Mouse (Mus musculus) 3T3-L1 (cell line): ENCODE measurements at regions not wholly inside any gene's neighbourhood (a gene's known extent, or its start where the extent isn't known, plus 50 kb on each side); places are given as distances from the start of the nearest gene placed in this dataset.
"Not testable (repeated sequence)": the region's sequence is repeated elsewhere in the genome, so short reads cannot be mapped to it uniquely, and the experiment has no call there.

Source experiments
- DNase-seq: peaks from one replicate; pipeline ENCODE4 v3.0.0-alpha.2; 2015; ENCODE audit warnings: low read depth, low spot score

DNA sequence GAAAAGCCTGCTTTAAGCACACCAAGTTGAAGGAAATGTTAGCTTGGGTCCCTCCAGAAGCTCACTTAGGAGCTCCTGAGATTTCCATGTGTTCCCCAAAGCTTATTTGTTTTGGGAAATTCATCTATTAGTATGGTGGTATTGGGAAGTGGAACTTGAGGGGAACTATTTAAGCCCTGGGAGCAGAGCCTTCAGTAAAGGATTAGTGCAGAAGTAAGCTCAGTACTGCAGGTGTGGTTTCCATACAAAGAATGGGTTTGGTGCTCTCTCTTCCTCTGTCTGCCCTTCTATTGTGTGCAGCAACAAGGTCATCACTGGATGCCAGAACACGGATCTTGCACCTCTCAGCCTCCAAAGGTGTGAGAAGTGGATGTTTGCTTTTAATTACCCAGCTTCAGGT lies 57.2 kb downstream of the Foxa2 start:
- no peak for DNase-seq

DNA sequence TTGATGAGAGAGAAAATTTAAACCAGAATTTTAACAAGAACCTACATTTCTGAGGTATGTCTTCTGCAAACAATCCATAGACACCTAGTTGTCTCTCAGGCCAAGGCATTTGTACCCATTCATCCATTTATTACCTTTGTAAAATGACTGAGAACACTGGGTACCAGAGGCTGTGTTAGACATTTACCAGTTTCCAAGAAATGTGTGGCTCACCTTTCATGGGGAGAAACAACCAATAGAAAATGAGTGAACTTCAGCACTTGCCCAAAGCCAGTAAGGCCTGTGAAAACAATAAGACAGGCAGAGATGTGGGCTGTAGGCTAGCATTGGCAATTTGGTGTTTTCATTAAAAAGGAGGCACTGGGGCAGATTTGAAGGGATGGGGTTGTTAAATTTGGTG lies 58.2 kb downstream of the Foxa2 start:
- no peak for DNase-seq

DNA sequence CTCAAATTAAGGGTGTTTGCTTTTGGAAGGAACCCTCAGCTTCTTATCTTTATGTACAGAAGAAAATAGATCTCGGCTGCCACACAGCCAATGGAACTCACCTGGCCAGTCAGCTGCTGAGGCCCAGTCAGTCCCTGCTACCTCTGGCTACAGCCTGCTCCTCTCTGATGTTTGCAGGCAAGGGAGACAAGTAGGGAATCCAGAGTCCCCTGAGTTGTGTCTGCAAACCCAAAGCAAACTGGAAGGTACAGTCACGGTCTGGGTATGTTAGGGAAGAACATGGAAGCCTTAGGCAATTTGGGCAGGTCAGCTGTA lies 61.6 kb downstream of the Foxa2 start:
- no peak for DNase-seq

DNA sequence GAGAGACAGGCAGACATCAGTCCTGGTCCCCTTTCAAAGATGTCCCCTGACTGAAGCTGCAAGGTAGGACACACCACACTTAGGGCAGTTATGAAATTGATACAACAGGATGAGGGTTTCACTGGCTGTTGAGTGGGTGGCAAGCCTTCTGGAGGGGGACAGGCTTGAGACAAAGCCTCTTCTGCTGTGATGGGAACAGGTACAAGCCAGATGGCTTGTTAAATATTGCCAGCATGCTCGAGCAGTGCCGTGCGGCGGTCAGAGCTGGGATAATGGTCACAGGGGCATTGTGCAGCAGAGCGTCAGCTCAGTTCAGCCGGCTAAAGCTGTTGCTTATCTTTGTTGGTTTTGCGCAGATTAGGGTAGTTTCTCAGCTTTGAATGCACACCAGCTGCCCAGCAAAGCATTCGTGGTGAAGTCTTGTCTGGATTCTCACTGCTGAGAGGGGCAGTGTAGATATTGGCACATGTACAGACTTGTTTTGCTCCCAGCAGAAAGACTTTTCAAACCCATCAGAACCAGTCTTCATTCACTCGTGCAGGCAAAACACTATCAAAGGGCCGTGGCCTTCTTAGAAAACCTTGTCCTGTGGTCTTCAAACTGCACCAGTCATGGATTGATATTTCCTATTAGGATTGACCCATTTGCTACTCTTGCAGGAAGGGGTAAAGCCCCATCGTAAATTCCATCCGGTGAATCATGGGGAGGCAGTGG lies 62.1 kb downstream of the Foxa2 start:
- DNase-seq = no peak

DNA sequence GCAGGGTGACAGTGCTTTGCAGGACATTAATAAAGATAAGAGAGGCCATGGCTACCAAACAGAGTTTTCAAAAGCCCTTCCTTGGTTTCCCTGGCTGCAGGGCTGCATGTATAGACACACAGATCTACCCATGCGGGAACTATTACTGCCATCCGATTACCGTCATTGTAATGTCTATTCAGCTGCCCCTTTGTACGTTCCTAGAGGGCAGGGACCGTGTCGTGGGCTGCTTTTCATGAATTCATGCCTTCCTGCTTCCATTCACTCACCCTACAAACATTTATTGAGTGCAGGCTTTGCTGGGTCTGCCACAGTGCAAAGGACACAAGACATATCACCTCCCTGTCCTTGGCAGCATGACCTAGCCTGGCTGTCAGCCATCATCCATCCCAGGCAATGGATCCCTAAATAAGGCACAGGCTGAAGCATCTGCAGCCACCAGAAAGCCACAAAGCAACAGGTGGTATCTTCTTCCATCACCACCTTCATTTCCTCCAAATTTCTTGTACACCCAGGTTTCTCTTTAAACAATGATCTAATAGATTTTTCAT lies 65.8 kb downstream of the Foxa2 start:
- DNase-seq = no peak

DNA sequence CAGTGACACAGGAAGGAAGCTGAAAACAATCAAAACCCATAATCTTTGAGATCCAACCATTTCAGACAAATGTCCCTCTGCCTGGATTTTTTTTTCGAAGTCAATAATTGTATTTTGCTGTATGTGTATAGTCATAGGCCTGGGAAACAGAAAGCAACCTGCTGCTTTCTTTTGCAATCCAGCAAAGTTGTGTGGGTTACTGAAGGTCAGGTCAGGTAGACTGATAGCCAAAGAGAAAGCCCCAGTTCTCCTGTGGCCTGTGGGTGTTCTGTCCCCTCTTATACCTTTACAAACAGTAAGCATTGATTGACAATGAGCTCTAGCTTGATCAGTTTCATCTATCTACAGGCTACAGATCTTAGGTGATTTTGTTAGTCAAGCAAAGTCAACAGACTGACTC lies 66.4 kb downstream of the Foxa2 start:
- DNase-seq = no peak

DNA sequence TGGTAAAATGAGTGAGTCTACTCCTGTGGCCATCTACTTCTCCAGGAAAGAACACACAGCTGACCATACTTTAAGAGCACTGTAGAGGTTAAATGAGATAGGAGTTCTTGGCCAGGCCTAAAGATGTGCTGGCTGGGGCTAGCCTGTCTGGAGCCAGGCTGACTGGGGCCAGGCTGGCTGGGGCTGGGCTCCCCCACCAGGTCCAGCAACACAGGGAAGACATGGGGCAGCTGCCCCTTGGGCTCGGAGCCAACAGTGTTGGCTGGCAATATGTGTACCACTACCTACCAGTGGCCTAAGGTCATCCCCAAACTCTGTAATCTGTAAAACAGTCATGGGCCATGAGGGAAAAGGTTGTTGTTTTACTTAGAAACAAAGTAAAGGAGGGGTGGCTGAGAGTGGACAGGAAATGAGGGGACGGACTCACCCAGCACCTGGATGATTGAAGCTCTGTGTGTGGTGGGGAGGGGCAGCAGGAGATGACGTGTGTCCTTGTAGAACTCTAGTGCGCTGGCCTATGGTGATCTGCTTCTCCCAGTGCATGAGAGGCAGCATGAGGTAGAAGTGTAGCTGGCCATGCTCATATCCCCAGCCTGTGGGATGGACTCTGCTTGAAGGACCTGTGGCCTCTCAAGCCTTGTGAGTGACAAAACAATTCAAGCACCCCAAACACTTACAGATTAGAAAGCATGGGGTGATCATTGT lies 67.0 kb downstream of the Foxa2 start:
- DNase-seq = no peak

DNA sequence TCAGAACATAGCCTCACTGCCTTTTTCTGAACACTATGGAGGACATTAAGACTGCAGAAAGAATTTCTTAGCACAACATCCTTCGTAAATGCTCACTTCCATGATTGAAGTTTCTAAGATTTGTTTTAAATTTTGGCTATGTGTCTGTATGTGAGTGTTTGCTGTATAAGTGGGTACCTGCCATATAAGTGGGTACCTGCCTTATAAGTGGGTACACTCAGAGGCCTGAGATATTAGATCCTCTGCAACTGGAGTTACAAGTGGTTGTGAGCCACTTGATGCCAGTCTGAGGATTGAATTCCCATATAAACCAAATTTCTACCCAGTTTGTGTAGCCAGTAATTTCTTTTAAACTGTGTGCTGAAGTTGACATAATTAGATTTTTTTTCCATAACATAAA lies 67.8 kb downstream of the Foxa2 start:
- no peak for DNase-seq

DNA sequence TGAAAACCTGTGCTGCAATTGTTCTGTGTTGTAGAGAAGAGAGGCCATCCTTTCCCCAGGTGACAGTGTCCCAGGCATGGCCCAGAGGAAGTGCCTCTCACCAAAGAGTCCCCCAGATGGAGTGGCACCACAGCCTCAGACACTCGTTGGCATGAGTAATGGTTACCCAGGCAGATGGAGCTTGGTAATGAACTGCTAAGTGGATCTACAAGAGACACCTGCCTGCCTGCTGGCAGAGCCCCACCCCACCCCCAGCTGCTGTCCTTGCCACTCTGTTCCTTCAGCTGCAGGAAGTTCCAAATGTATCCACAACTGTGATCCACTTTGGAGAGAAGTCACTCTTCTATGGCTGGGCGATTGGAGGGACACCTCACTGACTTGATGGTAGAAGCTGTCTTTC lies 72.0 kb downstream of the Foxa2 start:
- DNase-seq = no peak

DNA sequence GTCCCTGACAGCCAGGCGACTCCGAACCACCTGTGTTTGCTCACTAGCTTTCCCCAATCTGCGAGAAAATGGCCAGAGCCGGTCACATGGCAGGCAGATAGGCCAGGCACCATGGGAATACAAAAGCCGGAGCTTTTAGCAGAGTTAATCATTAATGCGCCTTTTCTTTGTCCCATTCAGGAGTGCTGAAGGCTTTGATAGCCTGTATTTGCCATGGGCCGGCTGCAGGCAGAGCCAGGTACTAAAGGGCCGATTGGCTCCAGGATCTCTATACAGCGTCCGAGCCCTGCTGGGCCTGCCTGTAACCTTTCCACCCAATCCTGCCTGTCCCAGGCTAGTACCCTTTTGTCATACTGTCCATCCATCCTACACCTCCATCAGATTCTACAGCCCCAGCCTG lies 78.1 kb downstream of the Foxa2 start:
- DNase-seq = no peak

DNA sequence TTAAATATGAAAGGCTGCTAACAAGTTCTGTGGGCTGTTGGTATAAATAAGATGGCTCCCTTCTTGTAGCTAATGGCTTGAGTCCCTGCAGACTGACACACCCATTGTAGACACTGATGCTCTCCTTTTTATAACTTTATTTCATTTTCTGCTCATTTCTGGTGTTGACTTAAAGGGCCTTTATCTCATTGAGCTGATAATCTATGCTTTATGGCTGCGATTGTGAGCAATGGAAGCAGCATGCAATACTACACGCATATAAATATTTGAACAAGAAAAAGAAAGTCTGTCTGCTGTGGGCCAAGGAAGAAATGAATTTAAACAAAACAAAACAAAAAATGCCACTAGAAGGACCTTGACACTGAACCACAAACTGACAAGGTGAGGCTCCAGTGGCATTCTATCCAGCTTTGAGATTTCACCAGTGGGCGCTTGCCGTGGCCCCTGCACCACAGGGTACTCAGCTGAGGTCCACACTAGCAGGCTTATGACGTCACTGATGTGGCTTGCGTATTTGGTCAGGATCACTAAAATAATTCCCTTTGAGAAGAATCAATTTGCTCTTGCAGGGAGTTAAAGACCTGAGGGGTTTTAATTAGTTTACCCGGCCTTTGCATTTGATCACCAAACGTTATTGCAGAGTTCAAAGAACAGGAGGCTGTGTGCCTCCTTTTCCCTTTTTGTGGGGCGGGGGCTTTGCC lies 78.8 kb downstream of the Foxa2 start:
- no peak for DNase-seq

DNA sequence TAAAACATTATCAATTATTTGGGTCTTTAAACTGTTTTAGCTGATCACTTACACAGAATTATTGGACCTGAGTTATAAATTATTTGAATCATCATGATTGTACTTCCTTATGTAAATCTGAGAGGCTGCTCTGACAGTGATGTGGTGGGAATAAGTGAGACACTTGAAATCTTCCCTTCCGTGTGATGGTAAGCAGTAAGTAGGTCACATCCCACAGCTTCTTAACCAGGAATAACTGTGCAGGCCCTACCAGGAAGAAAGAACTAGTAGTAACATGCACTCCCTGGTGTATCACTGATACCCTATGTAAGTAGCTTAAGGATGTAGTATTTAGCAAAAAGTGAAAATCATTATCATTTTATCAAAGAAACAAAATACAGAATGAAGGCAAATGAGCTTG lies 83.5 kb downstream of the Foxa2 start:
- not testable (repeated sequence) for DNase-seq

DNA sequence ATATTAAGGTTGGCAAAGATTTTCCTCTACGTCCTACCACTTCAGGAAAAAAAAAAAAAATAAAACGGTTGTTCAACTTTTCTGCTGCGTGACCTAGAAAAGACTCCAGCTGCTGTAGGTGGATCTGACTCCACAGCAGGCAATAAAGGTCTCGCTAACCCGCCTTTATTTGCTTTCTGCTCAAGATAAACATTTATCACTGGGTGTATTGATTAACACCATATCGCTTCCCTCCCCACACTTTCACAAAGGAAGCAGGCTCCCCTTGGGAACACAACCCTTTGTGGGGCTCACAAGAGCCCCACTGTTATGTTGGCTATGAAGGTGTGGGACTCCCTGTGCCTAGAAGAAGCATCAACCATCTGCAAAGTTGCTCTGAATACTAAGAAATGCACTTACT lies 85.1 kb downstream of the Foxa2 start:
- DNase-seq = no peak

DNA sequence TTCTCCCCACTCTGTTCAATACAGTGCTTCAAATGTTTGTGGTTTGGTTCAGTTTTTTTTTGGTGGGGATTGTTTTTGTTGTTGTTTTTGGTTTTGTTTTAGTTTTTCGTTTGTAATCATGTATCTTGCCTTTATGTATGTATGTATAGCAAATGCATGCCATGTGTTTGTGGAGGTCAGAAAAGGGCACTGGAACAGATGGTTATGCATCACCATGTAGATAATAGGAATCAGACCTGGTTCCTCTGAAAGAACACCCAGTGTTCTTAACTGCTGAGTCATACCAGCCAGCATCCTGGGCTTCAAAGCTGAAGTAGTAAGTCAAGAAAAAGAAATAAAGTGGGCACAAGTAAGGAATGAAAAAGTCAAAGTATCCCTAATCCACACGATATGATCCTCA lies 92.6 kb downstream of the Foxa2 start:
- DNase-seq = peak; percentile 86

DNA sequence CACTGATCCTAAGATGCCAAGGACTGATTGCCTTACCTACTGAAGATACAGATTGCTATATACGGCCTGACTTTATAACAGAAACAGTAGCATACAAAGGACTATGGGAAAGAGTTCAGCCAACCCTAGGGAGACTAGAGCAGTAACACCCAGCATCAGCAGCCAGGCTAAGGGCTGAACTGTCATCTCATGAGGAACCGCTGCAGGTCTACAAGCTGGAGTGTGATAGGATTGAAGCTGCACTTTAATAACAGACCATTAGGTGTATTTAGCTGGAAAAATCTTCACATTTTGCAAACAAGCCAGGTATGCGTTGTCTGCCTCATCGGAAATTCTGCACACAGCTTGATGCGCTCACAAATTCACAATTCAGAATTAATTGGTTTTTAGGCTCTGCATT lies 95.5 kb downstream of the Foxa2 start:
- DNase-seq = no peak

DNA sequence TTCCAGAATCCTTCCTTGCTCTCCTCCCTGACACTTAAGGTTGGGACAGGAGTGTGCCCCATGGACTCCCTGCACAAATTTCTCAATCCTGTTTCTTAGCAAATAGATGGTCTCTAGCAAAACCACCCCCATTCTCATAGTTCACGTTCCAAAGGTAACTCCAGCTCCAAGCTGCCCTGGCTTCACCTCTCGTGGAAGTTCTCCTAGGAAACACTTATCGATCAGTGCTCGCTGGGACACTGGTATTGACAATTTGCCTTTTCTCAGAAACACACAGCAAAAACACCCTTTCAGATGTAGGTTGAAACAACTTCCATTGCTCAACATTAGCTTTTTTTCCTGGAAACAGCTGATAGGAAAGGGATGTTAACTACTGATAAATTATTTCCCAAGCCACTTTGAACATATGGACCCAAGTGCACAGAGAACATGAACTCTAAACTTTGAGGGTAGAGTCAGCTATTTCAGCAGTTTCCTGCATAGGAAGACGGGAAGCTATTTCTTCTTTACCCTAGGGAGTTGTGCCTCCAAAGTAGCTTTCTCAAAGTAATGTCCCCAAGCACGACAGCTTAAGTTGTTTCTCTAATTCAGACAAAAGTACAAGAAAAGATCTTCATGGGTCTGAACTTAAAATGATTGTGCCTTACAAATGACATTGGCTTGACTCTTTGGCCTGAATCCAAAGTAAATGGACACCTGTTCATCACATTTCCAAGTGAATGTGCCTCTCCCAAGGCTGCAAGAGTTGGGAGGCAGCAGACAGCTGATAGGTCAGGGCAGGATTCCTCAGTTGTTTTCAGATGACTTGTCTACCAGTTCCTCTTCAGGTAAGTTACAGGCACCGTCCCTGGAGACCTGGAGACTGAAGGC lies 102.4 kb downstream of the Foxa2 start:
- no peak for DNase-seq

DNA sequence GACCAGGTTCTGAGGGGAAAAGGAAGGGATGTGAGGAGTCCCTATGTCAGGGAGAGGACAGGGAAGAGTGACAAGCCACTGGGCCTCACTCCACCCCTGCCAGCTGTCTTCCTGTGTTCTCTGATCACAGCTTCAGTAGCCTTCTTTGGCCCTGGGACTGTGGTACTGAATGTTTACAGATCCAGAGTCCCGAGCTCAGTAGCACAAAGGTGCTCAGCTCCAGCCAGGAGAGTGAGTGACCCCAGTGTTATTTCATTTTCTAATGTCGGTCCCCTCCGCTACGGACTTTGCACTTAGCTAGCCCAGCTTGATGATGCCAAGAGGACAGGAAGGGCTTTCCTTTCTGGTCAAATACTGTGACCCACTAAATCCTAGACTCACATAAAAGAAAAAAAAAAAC lies 104.2 kb downstream of the Foxa2 start:
- DNase-seq = no peak

DNA sequence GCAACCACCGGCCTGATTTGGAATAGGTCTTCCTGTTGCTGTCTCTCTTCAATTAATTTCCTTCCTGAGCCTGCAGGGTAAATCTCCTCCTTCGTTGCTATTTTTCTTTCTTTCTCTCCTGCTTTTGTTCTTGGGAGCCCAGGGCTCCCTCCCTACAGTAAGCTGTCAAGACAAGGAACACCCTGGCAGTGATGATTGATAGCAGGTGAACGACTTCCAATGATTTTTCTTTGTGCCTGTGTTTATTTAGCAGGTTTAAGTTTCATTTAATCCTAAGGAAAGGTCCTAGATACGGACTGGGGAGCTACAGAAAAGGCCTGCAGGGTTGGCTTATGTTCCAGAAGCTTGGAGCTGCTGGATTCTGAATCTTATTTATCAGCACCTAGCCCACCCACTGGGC lies 105.5 kb downstream of the Foxa2 start:
- DNase-seq = no peak

DNA sequence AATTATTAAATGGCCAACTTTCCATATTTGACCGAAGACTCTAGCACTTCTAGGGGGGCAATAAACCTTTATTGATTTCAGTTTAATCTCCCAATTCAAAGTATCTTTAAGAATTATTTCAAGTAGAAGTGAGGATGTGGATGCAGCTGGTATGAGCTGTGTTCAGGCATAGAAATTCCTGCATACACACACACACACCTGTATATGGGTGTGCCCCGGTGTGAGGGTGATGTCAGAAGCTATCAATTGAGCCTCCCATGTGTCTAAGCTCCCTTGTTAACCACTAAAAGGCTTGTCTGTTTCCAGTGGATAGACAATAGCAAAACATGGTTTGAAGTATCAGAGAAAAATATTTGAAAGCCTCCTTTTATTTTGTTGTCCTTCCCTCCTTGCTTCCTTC lies 114.3 kb downstream of the Foxa2 start:
- DNase-seq = no peak

DNA sequence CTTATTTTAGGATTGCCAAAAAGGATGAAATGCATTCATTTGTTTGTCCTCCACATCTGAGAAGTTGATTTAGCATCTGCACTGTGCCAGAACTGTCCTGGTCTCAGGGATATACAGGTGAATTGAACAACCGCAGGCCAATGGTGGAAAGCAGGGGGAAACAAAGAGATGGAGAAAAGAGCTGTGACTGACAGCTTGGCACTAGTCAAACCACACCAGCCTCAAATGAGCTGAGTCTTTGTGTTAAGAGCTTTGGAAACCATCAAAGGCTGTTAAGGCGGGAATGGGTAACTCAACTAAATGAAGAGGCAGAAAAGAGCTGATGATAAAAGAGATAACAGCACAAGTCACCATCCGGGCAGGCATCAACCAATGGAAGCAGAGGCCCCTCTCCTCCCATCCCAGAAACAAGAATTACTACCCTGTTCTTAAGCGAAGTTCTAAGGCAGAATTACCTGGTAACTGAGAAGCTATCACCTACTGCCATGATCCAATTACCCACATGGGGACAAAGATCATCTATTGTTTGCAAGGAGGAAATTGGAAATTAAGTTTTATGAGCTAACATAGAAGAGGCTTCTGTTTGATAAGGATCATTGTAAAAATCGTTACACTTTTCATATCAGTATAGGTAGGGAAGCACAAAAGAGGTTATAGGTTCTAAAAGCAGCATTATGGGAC lies 117.6 kb downstream of the Foxa2 start:
- DNase-seq = no peak
